Mouse (Mus musculus) right cerebral cortex, postnatal 10 days (tissue): ENCODE results near the gene Alx1.

Experiments
- DNase-seq, 2 experiments: peaks; one replicate each; pipeline ENCODE4 v3.0.0; 2021; ENCODE audit warnings: low spot score in 2 of 2

Gene Alx1

GRCm38 (mm10) chr10:103029730-103030490 is at the start of gene Alx1:
Alx1 (minus strand) TSS chr10:103030215.
- DNase-seq, result peak in 1 of 2 experiments; percentile 22

GRCm38 (mm10) chr10:103049593-103049992 is 19.6 kb upstream of the Alx1 start:
- no peak for DNase-seq

GRCm38 (mm10) chr10:103046623-103047022 is 16.6 kb upstream of the Alx1 start:
- no peak for DNase-seq

GRCm38 (mm10) chr10:103045019-103045418 is 15.0 kb upstream of the Alx1 start:
- no peak for DNase-seq

- no peak for DNase-seq
These were observed 5.1 kb upstream of the Alx1 start for GRCm38 (mm10) chr10:103035002-103035640.

- no peak for DNase-seq
These were observed 916 bp upstream of the Alx1 start for GRCm38 (mm10) chr10:103030931-103031330.

- no peak for DNase-seq
These were observed 784 bp downstream of the Alx1 start for GRCm38 (mm10) chr10:103029132-103029729.

GRCm38 (mm10) chr10:103028253-103029131 is 1.5 kb downstream of the Alx1 start:
- DNase-seq, result no peak

GRCm38 (mm10) chr10:103027931-103028252 is 2.1 kb downstream of the Alx1 start:
- DNase-seq, result peak in 1 of 2 experiments; percentile 17

- peak in 1 of 2 experiments; percentile 20 for DNase-seq
These were observed 2.6 kb downstream of the Alx1 start for GRCm38 (mm10) chr10:103027226-103027930.

GRCm38 (mm10) chr10:103026636-103027225 is 3.3 kb downstream of the Alx1 start:
- no peak for DNase-seq

GRCm38 (mm10) chr10:103002556-103002955 is 27.5 kb downstream of the Alx1 start:
- no peak for DNase-seq

- no peak for DNase-seq
These were observed 29.1 kb downstream of the Alx1 start for GRCm38 (mm10) chr10:103000902-103001301.

- no peak for DNase-seq
These were observed 30.4 kb downstream of the Alx1 start for GRCm38 (mm10) chr10:102999584-102999983.

GRCm38 (mm10) chr10:102975106-102975505 is 54.9 kb downstream of the Alx1 start:
- no peak for DNase-seq

GRCm38 (mm10) chr10:102959602-102960001 is 70.4 kb downstream of the Alx1 start:
- no peak for DNase-seq
